19 mouse cellular contexts compared by ENCODE assay signal in genomic region chr9:68109841-68110240, GRCm38 (mm10).
DNase-seq lines count a peak whose midpoint lies in the region; TF ChIP-seq lines count a peak whose summit lies in the region.
"Had no signal": no experiment of that assay in that cellular context is flagged by ENCODE, and none has a peak within 500 bp of the region (broad histone marks: within the 10 kb centered on the region; RNA-seq: fewer than 3 reads in every experiment).

No protein-coding gene starts in this region.

- H3K27ac ChIP-seq in gastrocnemius, adult 2 months = no peak overlapping the region
- H3K27ac ChIP-seq in heart, adult 2 months = no peak overlapping the region
- H3K27ac ChIP-seq: embryonic facial prominence, embryonic 12.5 days; embryonic facial prominence, embryonic 15.5 days; forebrain, embryonic 10.5 days; forebrain, embryonic 12.5 days had no signal

- no peak for TF ChIP-seq POLR2A in heart, adult 2 months (IDR thresholded peaks at IDR 0.05; ENCODE audit: insufficient read depth, low read depth, low read length)

- H3K9ac ChIP-seq in heart, adult 2 months (ENCODE audit: low read depth, low read length) = no peak overlapping the region
- H3K9ac ChIP-seq: embryonic facial prominence, embryonic 12.5 days; embryonic facial prominence, embryonic 15.5 days; forebrain, embryonic 12.5 days had no signal

- H3K4me1 ChIP-seq in heart, adult 2 months (ENCODE audit: control insufficient read depth, insufficient read depth, low read length) = no peaks in the 10 kb centered on the region
- H3K4me1 ChIP-seq: embryonic facial prominence, embryonic 12.5 days; embryonic facial prominence, embryonic 15.5 days; forebrain, embryonic 10.5 days had no signal

- no peaks in the 10 kb centered on the region for H3K79me2 ChIP-seq in heart, adult 2 months (replicated peaks; ENCODE audit: control insufficient read depth, insufficient read depth, low read length)

- H3K4me3 ChIP-seq in gastrocnemius, adult 2 months = no peak overlapping the region
- H3K4me3 ChIP-seq in heart, adult 2 months = no peak overlapping the region
- H3K4me3 ChIP-seq: embryonic facial prominence, embryonic 12.5 days; embryonic facial prominence, embryonic 15.5 days; erythroblast, embryonic 14.5 days; forebrain, embryonic 10.5 days; forebrain, embryonic 12.5 days had no signal

- TF ChIP-seq CTCF in gastrocnemius, adult 2 months (IDR thresholded peaks at IDR 0.05) = no peak
- no peak for TF ChIP-seq CTCF in heart, adult 2 months (IDR thresholded peaks at IDR 0.05)

- no peak for TF ChIP-seq EP300 in heart, adult 2 months (IDR thresholded peaks at IDR 0.05; ENCODE audit: insufficient read depth, low read depth, low read length)

- no peaks in the 10 kb centered on the region for H3K36me3 ChIP-seq in heart, adult 2 months (ENCODE audit: control insufficient read depth, insufficient read depth, low read length)
- H3K36me3 ChIP-seq: embryonic facial prominence, embryonic 12.5 days; embryonic facial prominence, embryonic 15.5 days; forebrain, embryonic 10.5 days; forebrain, embryonic 12.5 days had no signal

- intact Hi-C loops in gastrocnemius, adult 2 months (cut with DNase I) = no loop called here
- intact Hi-C loops in heart, adult 2 months (cut with DNase I) = loop anchor here (10.0 kb wide), 1 partner anchor 1455 kb away; no protein-coding TSS in a partner anchor

- no peaks in the 10 kb centered on the region for H3K27me3 ChIP-seq in heart, adult 2 months (ENCODE audit: control insufficient read depth, insufficient read depth, low read length)
- H3K27me3 ChIP-seq: embryonic facial prominence, embryonic 12.5 days; embryonic facial prominence, embryonic 15.5 days; forebrain, embryonic 12.5 days had no signal

- DNase-seq in gastrocnemius, adult 2 months = peak; percentile 17
- no peak for DNase-seq in gastrocnemius, postnatal 25 days
- DNase-seq in heart, adult 9 months (ENCODE audit: low spot score in 2 of 2) = peak; percentile 4 to 16
- no peak for DNase-seq in heart, adult 2 months
- DNase-seq: adrenal gland, adult 2 months; adrenal gland, postnatal 10 days; adrenal gland, postnatal 25 days; cerebellum, adult 11 months; cerebellum, adult 18-20 months; cerebellum, adult 8-10 months; cerebellum, adult 9-11 months; cerebellum, postnatal 14 days; cerebellum, postnatal 36 days; embryo, embryonic 11 days had no signal

- WGBS in heart, adult 2 months = 72% methylated on average over 9 of the region's 9 CpGs

Comparison
In these comparisons a context has a peak if more than half of its experiments do, and no peak if none do; other contexts are left out.
1. DNase-seq: peak in gastrocnemius, adult 2 months (single experiment) and heart, adult 9 months (2 of 2); none in gastrocnemius, postnatal 25 days (single experiment) and heart, adult 2 months (0 of 2).